Mouse (Mus musculus) heart, embryonic 14.5 days (tissue): ENCODE data around the gene Lrig1. TPM values are rescaled to one million over a fixed set of nuclear protein-coding genes. Genes with fewer than 3 reads are reported as not detected.

Source experiments
- ATAC-seq: fragments of 200-750 bp; cut with Nextera tagmentation; 2 replicates; pipeline ENCODE4 v1.8.0; 2017; ENCODE audit warnings: low read depth, moderate TSS enrichment; ENCODE audit not compliant: insufficient number of reproducible peaks, insufficient read depth, low FRiP score
- H3K27ac ChIP-seq, 2 experiments: fragments of 200-500 bp in 1 of 2; fragments of 300-500 bp in 1 of 2; sonication (generic) in 1 of 2; replicated peaks in 1 of 2; 2 replicates each; pipeline ENCODE4 v1.5.1; 2012 to 2014; ENCODE audit warnings: low read depth in 2 of 2, low read length in 2 of 2, control low read depth in 1 of 2, mild to moderate bottlenecking in 1 of 2, mixed read lengths in 1 of 2; ENCODE audit not compliant: control insufficient read depth in 1 of 2, insufficient read depth in 1 of 2
- H3K27me3 ChIP-seq: fragments of 300-500 bp; sonication (generic); 2 replicates; pipeline ENCODE4 v1.6.1; 2014; ENCODE audit warnings: mild to moderate bottlenecking, low read length, control low read depth; ENCODE audit not compliant: control insufficient read depth, insufficient read depth
- H3K36me3 ChIP-seq: fragments of 300-500 bp; sonication (generic); 2 replicates; pipeline ENCODE4 v1.6.1; 2014; ENCODE audit warnings: mild to moderate bottlenecking, control low read depth, low read length, mixed read lengths; ENCODE audit not compliant: control insufficient read depth, insufficient read depth
- H3K4me1 ChIP-seq, 2 experiments: fragments of 200-500 bp in 1 of 2; fragments of 300-500 bp in 1 of 2; sonication (generic) in 1 of 2; 2 replicates each; pipeline ENCODE4 v1.6.1; 2012 to 2014; ENCODE audit warnings: low read length in 2 of 2, control low read depth in 1 of 2, mixed read lengths in 1 of 2; ENCODE audit not compliant: control insufficient read depth in 2 of 2, insufficient read depth in 2 of 2
- H3K4me2 ChIP-seq: fragments of 300-500 bp; sonication (generic); 2 replicates; pipeline ENCODE4 v1.6.1; 2014; ENCODE audit warnings: mild to moderate bottlenecking, low read length
- H3K4me3 ChIP-seq, 2 experiments: fragments of 200-500 bp in 1 of 2; fragments of 300-500 bp in 1 of 2; sonication (generic) in 1 of 2; 2 replicates each; pipeline ENCODE4 v1.5.1; 2012 to 2014; ENCODE audit warnings: low read length in 2 of 2, mild to moderate bottlenecking in 2 of 2, control low read depth in 1 of 2, low read depth in 1 of 2, moderate library complexity in 1 of 2; ENCODE audit not compliant: control insufficient read depth in 1 of 2, insufficient read depth in 1 of 2
- H3K9ac ChIP-seq: fragments of 300-500 bp; sonication (generic); 2 replicates; pipeline ENCODE4 v1.6.1; 2014; ENCODE audit warnings: mild to moderate bottlenecking, low read length
- H3K9me3 ChIP-seq: fragments of 300-500 bp; sonication (generic); 2 replicates; pipeline ENCODE4 v1.6.1; 2016; ENCODE audit warnings: low read length, control low read depth; ENCODE audit not compliant: control insufficient read depth
- WGBS: fragments of 180-500 bp; shearing (Covaris S2); extraction: QIAGEN DNeasy Blood & Tissue Kit; methylation state at CpG from one replicate; pipeline ENCODE4 v1.1.7; 2014; 5-methylcytosine and 5-hydroxymethylcytosine counted together
- polyA plus RNA-seq: library from polyadenylated mRNA; unstranded; fragments of >200 nt; fragmentation: Nextera tagmentation; extraction: Ambion mirVana; gene quantifications from 2 replicates; pipeline ENCODE4 v1.2.1, GENCODE M21; 2014

The Lrig1 gene
- polyA plus RNA-seq, 1 experiment from 2014 or later, result 18.4 TPM

DNA sequence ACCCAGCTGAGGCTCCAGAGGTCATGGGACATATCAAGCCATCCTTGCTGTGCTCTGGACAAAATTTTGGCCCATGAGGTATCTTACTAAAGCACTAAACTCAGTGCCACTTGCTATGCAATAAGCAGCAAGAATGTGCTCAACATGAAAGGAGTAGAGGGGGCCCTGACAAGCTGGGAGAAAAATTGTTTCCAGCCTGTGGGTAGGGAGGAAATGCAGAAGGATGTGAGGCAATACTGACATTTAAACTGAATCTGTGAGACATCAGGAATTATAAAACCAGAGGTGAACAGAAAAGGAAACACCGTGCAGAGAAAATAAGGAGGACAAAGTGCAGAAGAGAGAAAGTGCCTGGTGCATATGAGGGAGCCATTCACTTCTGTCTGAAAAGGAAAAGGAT lies 24.7 kb upstream of the Lrig1 start:
- no peaks in the 10 kb centered on the region for H3K36me3 ChIP-seq
- H3K27me3 ChIP-seq, result no peaks in the 10 kb centered on the region
- H3K9ac ChIP-seq, result no peak overlapping the region
- peaks cover 0 to 1% of the 10 kb centered on the region in 2 experiments; a peak in 3 of 4 replicates for H3K4me1 ChIP-seq
- ATAC-seq, result no peak
- 74% methylated on average over 1 of the region's 1 CpGs for WGBS
- no peak overlapping the region for H3K4me2 ChIP-seq
- H3K4me3 ChIP-seq, result no peak overlapping the region
- no peak overlapping the region for H3K27ac ChIP-seq
- no peaks in the 10 kb centered on the region for H3K9me3 ChIP-seq

DNA sequence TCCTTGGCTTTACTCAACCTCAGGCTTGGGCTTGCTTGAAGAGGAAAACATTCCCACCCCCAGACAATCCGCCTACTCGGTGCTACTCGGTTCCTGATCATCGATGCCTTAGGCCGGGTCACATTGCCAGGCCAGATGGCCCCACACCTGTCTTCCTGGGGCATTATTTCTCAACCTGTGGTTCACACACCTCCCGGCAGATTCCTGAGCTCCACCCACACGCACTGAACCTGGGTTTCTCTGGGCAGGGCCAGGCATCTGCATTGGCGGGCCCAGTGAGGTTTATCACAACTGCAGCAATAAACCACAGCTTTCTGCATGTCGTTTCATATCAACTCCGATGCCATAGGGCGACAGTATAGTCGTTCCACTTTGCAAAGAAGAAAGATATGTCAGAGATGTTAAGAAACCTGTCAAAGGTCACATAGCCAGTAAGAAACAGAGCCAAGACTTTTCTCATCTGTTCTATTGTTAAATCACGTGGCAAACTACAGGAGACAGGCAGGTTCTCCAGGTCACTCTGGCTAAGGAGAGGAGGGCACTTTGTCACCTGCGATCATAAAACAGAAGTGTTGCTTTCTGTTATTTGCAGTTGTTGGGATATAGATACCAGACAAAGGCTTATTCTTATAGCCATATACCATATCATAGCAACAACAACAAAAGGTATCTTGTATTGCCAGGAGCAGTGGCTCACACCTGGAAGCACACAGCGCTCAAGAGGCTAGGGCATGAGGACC lies 18.8 kb upstream of the Lrig1 start:
- WGBS, result 82% methylated on average over 15 of the region's 15 CpGs
- H3K4me2 ChIP-seq, result no peak overlapping the region
- H3K4me3 ChIP-seq, result no peak overlapping the region
- no peak overlapping the region for H3K9ac ChIP-seq
- peak overlapping the region in 1 of 2 experiments; percentile 68; a peak in 2 of 4 replicates for H3K27ac ChIP-seq
- H3K4me1 ChIP-seq, result peaks cover 0 to 2% of the 10 kb centered on the region in 2 experiments; a peak in 1 of 4 replicates
- H3K27me3 ChIP-seq, result no peaks in the 10 kb centered on the region
- no peaks in the 10 kb centered on the region for H3K9me3 ChIP-seq
- peak; percentile 16; the same call in 1 of the 2 replicates for ATAC-seq
- no peaks in the 10 kb centered on the region for H3K36me3 ChIP-seq

DNA sequence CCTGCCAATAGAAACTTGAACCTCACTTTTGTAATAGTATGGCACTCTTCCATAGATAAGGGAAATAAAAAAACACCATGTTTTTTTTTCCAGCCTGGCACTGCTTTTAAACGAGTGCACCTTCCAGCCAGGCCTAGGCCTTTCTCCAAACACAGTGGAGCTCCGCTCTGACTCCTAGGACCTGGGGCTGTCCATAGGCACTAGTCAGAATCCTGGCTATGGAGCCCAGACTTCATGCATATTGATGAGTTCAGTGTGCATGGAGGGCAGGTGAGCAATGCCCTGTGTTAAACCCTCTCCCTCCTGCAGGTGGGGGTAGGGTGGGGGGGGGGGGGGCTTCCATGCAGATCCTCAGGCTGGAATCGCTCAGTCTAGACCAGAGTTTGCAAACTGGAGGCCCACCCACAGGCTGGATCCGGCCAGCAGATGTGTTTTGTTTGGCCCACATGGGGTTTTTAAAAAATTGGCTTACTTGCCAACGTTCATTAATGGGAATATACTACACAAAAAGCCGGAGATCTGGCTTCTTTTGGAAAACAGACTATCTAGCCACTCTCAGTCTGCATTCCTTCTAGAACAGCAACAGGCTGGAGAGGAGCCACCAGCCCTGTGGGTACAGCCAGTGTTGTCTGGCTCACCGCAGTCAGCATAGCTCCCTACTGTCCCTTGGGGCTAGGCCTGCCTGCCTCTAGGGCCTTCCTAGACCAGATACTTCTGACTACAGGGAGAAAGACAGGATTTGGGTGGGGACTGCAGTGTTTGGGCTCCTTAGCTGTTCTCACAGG lies 17.9 kb upstream of the Lrig1 start:
- H3K36me3 ChIP-seq, result no peaks in the 10 kb centered on the region
- peak overlapping the region; percentile 45 to 68; a peak in 3 of 4 replicates for H3K27ac ChIP-seq
- peak; percentile 59 for ATAC-seq
- peaks cover 0 to 2% of the 10 kb centered on the region in 2 experiments; a peak in 1 of 4 replicates for H3K4me1 ChIP-seq
- H3K4me3 ChIP-seq, result no peak overlapping the region
- WGBS, result 58% methylated on average over 7 of the region's 7 CpGs
- no peaks in the 10 kb centered on the region for H3K27me3 ChIP-seq
- no peak overlapping the region for H3K4me2 ChIP-seq
- no peaks in the 10 kb centered on the region for H3K9me3 ChIP-seq
- H3K9ac ChIP-seq, result no peak overlapping the region

DNA sequence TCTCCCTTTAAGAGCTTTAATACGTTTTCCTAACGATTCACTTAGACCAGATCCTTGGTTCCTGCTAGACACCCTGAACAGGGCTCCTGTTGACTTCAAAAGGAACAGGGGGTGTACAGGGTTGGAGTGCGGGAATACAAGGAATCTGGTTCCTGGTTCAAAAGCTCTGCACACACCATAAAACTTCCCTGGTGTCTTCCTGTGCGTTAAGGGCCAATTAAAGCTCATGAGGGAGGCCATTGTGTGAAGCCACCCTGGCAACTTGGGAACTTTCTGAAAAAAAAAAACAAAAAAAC lies 15.6 kb upstream of the Lrig1 start:
- H3K9me3 ChIP-seq, result no peaks in the 10 kb centered on the region
- peaks cover 0 to 2% of the 10 kb centered on the region in 2 experiments; a peak in 1 of 4 replicates for H3K4me1 ChIP-seq
- ATAC-seq, result no peak
- no peaks in the 10 kb centered on the region for H3K36me3 ChIP-seq
- no peak overlapping the region for H3K4me3 ChIP-seq
- WGBS, result 61% methylated on average over 4 of the region's 4 CpGs
- no peak overlapping the region for H3K4me2 ChIP-seq
- no peaks in the 10 kb centered on the region for H3K27me3 ChIP-seq
- no peak overlapping the region for H3K27ac ChIP-seq
- H3K9ac ChIP-seq, result no peak overlapping the region

DNA sequence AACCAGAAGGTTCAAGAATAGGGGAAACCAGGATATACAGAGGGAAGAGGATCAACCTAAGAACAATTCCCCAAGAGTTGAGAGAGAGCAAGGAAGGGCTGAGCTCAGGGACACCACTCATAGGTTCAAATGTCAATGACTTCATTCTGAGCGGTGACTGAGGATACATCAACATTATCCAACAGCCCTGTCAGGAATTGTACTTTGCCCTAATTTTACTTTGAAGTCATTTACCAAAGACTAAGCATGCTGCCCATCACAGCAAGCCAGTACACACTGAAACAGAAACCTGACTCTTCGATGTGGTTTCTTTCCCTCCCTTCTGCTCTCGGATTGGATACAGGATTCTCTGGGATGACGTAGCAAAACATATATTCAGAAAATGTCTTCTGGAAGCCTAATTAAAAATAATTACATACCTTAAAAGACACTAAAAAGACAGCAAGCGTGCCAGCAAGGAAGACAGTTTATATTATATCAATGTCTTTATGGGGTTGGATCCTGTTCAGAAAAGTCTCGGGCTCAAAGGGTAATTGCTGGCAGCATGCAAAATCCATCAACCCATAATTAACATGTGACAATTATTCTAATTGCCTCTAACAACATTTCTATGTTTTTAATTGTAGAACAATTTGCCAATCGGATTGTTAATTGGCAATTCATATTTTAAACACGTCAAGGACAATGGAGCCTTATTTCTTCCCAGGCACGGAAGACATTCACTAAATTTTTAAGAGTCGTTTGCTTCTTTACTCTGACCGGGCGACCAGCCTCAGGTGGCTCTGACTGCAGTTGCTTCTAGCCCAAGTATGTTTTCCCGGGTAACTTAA lies 15.1 kb upstream of the Lrig1 start:
- Histone ChIP-seq H3K27ac (no peak overlapping the region), H3K27me3 (no peaks in the 10 kb centered on the region), H3K36me3 (no peaks in the 10 kb centered on the region), H3K4me2 (no peak overlapping the region), H3K9me3 (no peaks in the 10 kb centered on the region), H3K4me3 (no peak overlapping the region), H3K9ac (no peak overlapping the region), H3K4me1 (peaks cover 0 to 2% of the 10 kb centered on the region in 2 experiments; a peak in 1 of 4 replicates)
- 75% methylated on average over 13 of the region's 13 CpGs for WGBS
- ATAC-seq, result no peak

DNA sequence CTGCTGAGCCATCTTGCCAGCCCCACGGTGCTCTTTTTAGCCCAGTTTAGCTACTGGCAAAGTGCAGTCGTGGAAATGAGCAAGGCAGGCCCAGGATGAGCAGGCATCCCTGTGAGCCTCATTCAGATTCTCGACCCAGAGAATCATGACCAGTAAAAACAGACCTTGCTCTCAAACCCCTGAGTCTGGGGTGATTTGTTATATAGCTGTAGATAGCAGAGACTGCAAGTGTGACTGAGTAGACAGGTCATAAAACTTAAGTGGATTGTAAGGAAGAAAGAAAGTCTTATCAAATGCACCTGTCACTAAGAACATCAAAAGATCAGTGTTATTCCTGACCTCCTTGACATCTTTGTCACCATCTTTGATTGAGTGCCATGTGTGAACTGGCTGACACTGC lies 9.9 kb upstream of the Lrig1 start:
- Histone ChIP-seq H3K9me3 (no peaks in the 10 kb centered on the region), H3K4me3 (no peak overlapping the region), H3K27ac (no peak overlapping the region), H3K4me1 (no peaks in the 10 kb centered on the region), H3K27me3 (no peaks in the 10 kb centered on the region), H3K9ac (no peak overlapping the region), H3K36me3 (no peaks in the 10 kb centered on the region), H3K4me2 (no peak overlapping the region)
- 37% methylated on average over 3 of the region's 3 CpGs for WGBS
- ATAC-seq, result no peak

DNA sequence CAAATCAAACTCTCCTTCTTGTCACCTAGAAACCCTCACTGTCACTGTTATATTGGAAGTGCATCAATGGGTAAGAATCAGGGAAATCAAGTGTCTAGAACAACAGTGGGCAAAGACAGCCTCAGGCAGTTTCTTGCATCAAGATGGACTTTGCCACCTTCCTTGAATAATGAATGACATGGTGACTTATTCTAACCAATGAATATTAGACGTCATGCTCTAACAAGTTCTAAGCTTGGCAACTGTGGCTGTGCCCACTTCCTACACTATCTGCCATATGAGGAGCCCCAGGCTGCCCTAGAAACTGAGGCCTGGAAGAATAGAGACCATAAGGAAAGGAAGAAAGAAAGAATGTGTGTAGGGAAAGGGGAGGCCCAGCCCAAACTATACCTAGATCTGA lies 9.2 kb upstream of the Lrig1 start:
- Histone ChIP-seq H3K4me2 (no peak overlapping the region), H3K4me3 (no peak overlapping the region), H3K36me3 (no peaks in the 10 kb centered on the region), H3K27me3 (no peaks in the 10 kb centered on the region), H3K4me1 (no peaks in the 10 kb centered on the region), H3K9ac (no peak overlapping the region), H3K27ac (no peak overlapping the region), H3K9me3 (no peaks in the 10 kb centered on the region)
- ATAC-seq, result no peak
- 82% methylated on average over 1 of the region's 1 CpGs for WGBS
